Mouse (Mus musculus) liver, embryonic 15.5 days (tissue): ENCODE measurements around the gene Gm20605. TPM values are rescaled to one million over a fixed set of nuclear protein-coding genes. Genes with fewer than 3 reads are reported as not detected.

Experiments used
- ATAC-seq: fragments of 200-750 bp; cut with Nextera tagmentation; 2 replicates; pipeline ENCODE4 v1.8.0; 2017; ENCODE audit warnings: moderate number of reproducible peaks, mild to moderate bottlenecking, moderate library complexity; ENCODE audit not compliant: insufficient read depth
- H3K27ac ChIP-seq: fragments of 300-500 bp; sonication (generic); replicated peaks from 2 replicates; pipeline ENCODE4 v1.5.1; 2015; ENCODE audit warnings: mild to moderate bottlenecking, inconsistent platforms
- H3K27me3 ChIP-seq: fragments of 300-500 bp; sonication (generic); 2 replicates; pipeline ENCODE4 v1.6.1; 2015; ENCODE audit warnings: mild to moderate bottlenecking, inconsistent platforms
- H3K36me3 ChIP-seq: fragments of 300-500 bp; sonication (generic); replicated peaks from 2 replicates; pipeline ENCODE4 v1.6.1; 2015; ENCODE audit warnings: moderate library complexity, mild to moderate bottlenecking, inconsistent platforms
- H3K4me1 ChIP-seq: fragments of 300-500 bp; sonication (generic); replicated peaks from 2 replicates; pipeline ENCODE4 v1.6.1; 2015; ENCODE audit warnings: inconsistent platforms
- H3K4me2 ChIP-seq: fragments of 300-500 bp; sonication (generic); 2 replicates; pipeline ENCODE4 v1.6.1; 2015; ENCODE audit warnings: moderate library complexity, mild to moderate bottlenecking, inconsistent platforms
- H3K4me3 ChIP-seq: fragments of 300-500 bp; sonication (generic); replicated peaks from 2 replicates; pipeline ENCODE4 v1.5.1; 2015; ENCODE audit warnings: mild to moderate bottlenecking, inconsistent platforms
- H3K9ac ChIP-seq: fragments of 300-500 bp; sonication (generic); 2 replicates; pipeline ENCODE4 v1.6.1; 2015; ENCODE audit warnings: moderate library complexity, mild to moderate bottlenecking, inconsistent platforms
- H3K9me3 ChIP-seq: fragments of 300-500 bp; sonication (generic); replicated peaks from 2 replicates; pipeline ENCODE4 v1.6.1; 2016; ENCODE audit warnings: inconsistent platforms
- WGBS: fragments of 180-500 bp; shearing (Covaris S2); methylation state at CpG from one replicate; pipeline ENCODE4 v1.1.7; 2015; ENCODE audit warnings: mixed read lengths; ENCODE audit not compliant: insufficient replicate concordance; 5-methylcytosine and 5-hydroxymethylcytosine counted together
- polyA plus RNA-seq: library from polyadenylated mRNA; unstranded; fragments of >200 nt; fragmentation: Nextera tagmentation; extraction: Ambion mirVana; gene quantifications from 2 replicates; pipeline ENCODE4 v1.2.1, GENCODE M21; 2015

The Gm20605 gene
- polyA plus RNA-seq, 1 experiment from 2014 or later = 6.0 TPM

GRCm38 (mm10) chr5:137633397-137634084, 4.6 kb downstream of the Gm20605 start:
- Histone ChIP-seq H3K4me2 (no peak overlapping the region), H3K9me3 (no peaks in the 10 kb centered on the region), H3K9ac (no peak overlapping the region), H3K36me3 (peaks cover 57% of the 10 kb centered on the region), H3K4me1 (peaks cover 54% of the 10 kb centered on the region), H3K27ac (no peak overlapping the region), H3K4me3 (no peak overlapping the region), H3K27me3 (no peaks in the 10 kb centered on the region)
- ATAC-seq = no peak
- 72% methylated on average over 12 of the region's 12 CpGs for WGBS

- Histone ChIP-seq H3K9ac (no peak overlapping the region), H3K9me3 (no peaks in the 10 kb centered on the region), H3K27me3 (peaks cover 13% of the 10 kb centered on the region), H3K36me3 (peaks cover 82% of the 10 kb centered on the region), H3K27ac (no peak overlapping the region), H3K4me1 (peaks cover 30% of the 10 kb centered on the region), H3K4me2 (no peak overlapping the region), H3K4me3 (no peak overlapping the region)
- 68% methylated on average over 7 of the region's 7 CpGs for WGBS
- ATAC-seq = no peak
These were observed 10.5 kb downstream of the Gm20605 start for GRCm38 (mm10) chr5:137639472-137639871.

GRCm38 (mm10) chr5:137641054-137641453, 12.1 kb downstream of the Gm20605 start, which contains the start of gene Sap25:
Gene Sap25, plus strand, starts transcription at chr5:137641334.
- ATAC-seq = no peak; the same call in 1 of the 2 replicates
- WGBS = 77% methylated on average over 19 of the region's 19 CpGs
- no peaks in the 10 kb centered on the region for H3K9me3 ChIP-seq
- no peak within 1 kb of the TSS for H3K27ac ChIP-seq
- peaks cover 45% of the 10 kb centered on the region for H3K4me1 ChIP-seq
- H3K4me3 ChIP-seq = no peak within 1 kb of the TSS
- H3K27me3 ChIP-seq = peaks cover 29% of the 10 kb centered on the region
- H3K9ac ChIP-seq = no peak within 1 kb of the TSS
- no peak within 1 kb of the TSS for H3K4me2 ChIP-seq
- H3K36me3 ChIP-seq = peaks cover 67% of the 10 kb centered on the region

GRCm38 (mm10) chr5:137642886-137643285, 13.9 kb downstream of the Gm20605 start:
- Histone ChIP-seq H3K4me1 (peaks cover 53% of the 10 kb centered on the region), H3K4me3 (no peak overlapping the region), H3K9ac (no peak overlapping the region), H3K27me3 (peaks cover 34% of the 10 kb centered on the region), H3K9me3 (no peaks in the 10 kb centered on the region), H3K27ac (no peak overlapping the region), H3K36me3 (peaks cover 49% of the 10 kb centered on the region), H3K4me2 (no peak overlapping the region)
- no peak for ATAC-seq
- WGBS = 64% methylated on average over 4 of the region's 4 CpGs

- ATAC-seq = no peak
- Histone ChIP-seq H3K4me1 (peaks cover 58% of the 10 kb centered on the region), H3K4me2 (peak overlapping the region; percentile 74; the same call in 1 of the 2 replicates), H3K4me3 (no peak overlapping the region), H3K9ac (no peak overlapping the region), H3K9me3 (no peaks in the 10 kb centered on the region), H3K27me3 (peaks cover 34% of the 10 kb centered on the region), H3K36me3 (peaks cover 34% of the 10 kb centered on the region), H3K27ac (no peak overlapping the region)
- 56% methylated on average over 19 of the region's 19 CpGs for WGBS
These were observed 15.5 kb downstream of the Gm20605 start for GRCm38 (mm10) chr5:137644484-137644883.

GRCm38 (mm10) chr5:137645091-137645651, 16.2 kb downstream of the Gm20605 start:
- Histone ChIP-seq H3K4me2 (peak overlapping the region; percentile 74), H3K4me1 (peaks cover 58% of the 10 kb centered on the region), H3K9ac (peak overlapping the region; percentile 37; the same call in 1 of the 2 replicates), H3K9me3 (no peaks in the 10 kb centered on the region), H3K27me3 (peaks cover 34% of the 10 kb centered on the region), H3K36me3 (peaks cover 29% of the 10 kb centered on the region), H3K4me3 (peak overlapping the region; percentile 45), H3K27ac (no peak overlapping the region)
- 3% methylated on average over 44 of the region's 44 CpGs for WGBS
- ATAC-seq = no peak

GRCm38 (mm10) chr5:137645652-137646091, 16.7 kb downstream of the Gm20605 start, which contains the start of gene Irs3:
Gene Irs3, minus strand, starts transcription at chr5:137645714.
- no peak within 1 kb of the TSS for H3K27ac ChIP-seq
- peaks cover 34% of the 10 kb centered on the region for H3K27me3 ChIP-seq
- 21% methylated on average over 11 of the region's 11 CpGs for WGBS
- H3K4me2 ChIP-seq = peak within 1 kb of the TSS; percentile 74
- no peaks in the 10 kb centered on the region for H3K9me3 ChIP-seq
- no peak; the same call in 1 of the 2 replicates for ATAC-seq
- H3K4me3 ChIP-seq = peak within 1 kb of the TSS; percentile 45
- peak within 1 kb of the TSS; percentile 37; the same call in 1 of the 2 replicates for H3K9ac ChIP-seq
- H3K4me1 ChIP-seq = peaks cover 58% of the 10 kb centered on the region
- peaks cover 28% of the 10 kb centered on the region for H3K36me3 ChIP-seq

GRCm38 (mm10) chr5:137647827-137648601, 19.0 kb downstream of the Gm20605 start:
- H3K4me2 ChIP-seq = no peak overlapping the region
- no peak overlapping the region for H3K27ac ChIP-seq
- peaks cover 62% of the 10 kb centered on the region for H3K4me1 ChIP-seq
- ATAC-seq = peak; percentile 33; the same call in 1 of the 2 replicates
- H3K9ac ChIP-seq = no peak overlapping the region
- no peak overlapping the region for H3K4me3 ChIP-seq
- peaks cover 34% of the 10 kb centered on the region for H3K27me3 ChIP-seq
- WGBS = 44% methylated on average over 9 of the region's 9 CpGs
- H3K9me3 ChIP-seq = no peaks in the 10 kb centered on the region
- peaks cover 29% of the 10 kb centered on the region for H3K36me3 ChIP-seq

GRCm38 (mm10) chr5:137649251-137649650, 20.3 kb downstream of the Gm20605 start:
- H3K4me2 ChIP-seq = no peak overlapping the region
- 54% methylated on average over 4 of the region's 4 CpGs for WGBS

GRCm38 (mm10) chr5:137649669-137650571, 20.9 kb downstream of the Gm20605 start:
- Histone ChIP-seq H3K9me3 (no peaks in the 10 kb centered on the region), H3K9ac (no peak overlapping the region), H3K4me1 (peaks cover 56% of the 10 kb centered on the region), H3K27ac (peak overlapping the region; percentile 24; the same call in 1 of the 2 replicates), H3K4me2 (peak overlapping the region; percentile 30), H3K27me3 (peaks cover 16% of the 10 kb centered on the region), H3K4me3 (no peak overlapping the region), H3K36me3 (peaks cover 48% of the 10 kb centered on the region)
- 0 out of 2 replicates have a peak, but pooled peaks have one; percentile 15 for ATAC-seq
- 31% methylated on average over 18 of the region's 18 CpGs for WGBS

More at GRCm38 (mm10) chr5:137649251-137649650, 20.3 kb downstream of the Gm20605 start:
- H3K27ac ChIP-seq = no peak overlapping the region; the same call in 1 of the 2 replicates
- no peak overlapping the region for H3K9ac ChIP-seq
- no peaks in the 10 kb centered on the region for H3K9me3 ChIP-seq
- H3K4me3 ChIP-seq = no peak overlapping the region
- H3K27me3 ChIP-seq = peaks cover 23% of the 10 kb centered on the region
- H3K36me3 ChIP-seq = peaks cover 42% of the 10 kb centered on the region
- no peak for ATAC-seq
- H3K4me1 ChIP-seq = peaks cover 62% of the 10 kb centered on the region
